Mouse (Mus musculus): ENCODE results near the gene Fut2. TPM values are rescaled to one million over a fixed set of nuclear protein-coding genes. Genes with fewer than 3 reads are reported as not detected.
"Not testable (repeated sequence)": the region's sequence is repeated elsewhere in the genome, so short reads cannot be mapped to it uniquely, and the experiment has no call there.

Fut2 gene
- polyA plus RNA-seq, 1 experiment from 2014 or later: 0.42 TPM

- H3K4me2 ChIP-seq: no peak within 1 kb of the TSS
These were observed 17.3 kb upstream of the Fut2 start, which contains the start of gene Ntn5 for GRCm38 (mm10) chr7:45683396-45684050. TSS of gene Ntn5 (plus strand) at chr7:45684022.

GRCm38 (mm10) chr7:45682144-45683126 lies 16.2 kb upstream of the Fut2 start:
- Histone ChIP-seq H3K36me3 (no peaks in the 10 kb centered on the region), H3K9me3 (replicated peaks) (no peaks in the 10 kb centered on the region), H3K27ac (peak overlapping the region; percentile 74), H3K4me2 (peak overlapping the region; percentile 51), H3K9ac (0 out of 2 replicates have a peak overlapping the region, but pooled peaks have one; percentile 26), H3K4me1 (peaks cover 47% of the 10 kb centered on the region), H3K4me3 (replicated peaks) (no peak overlapping the region), H3K27me3 (0 out of 2 replicates have a peak, but pooled peaks cover 3% of the 10 kb centered on the region)
- peak; percentile 53 for ATAC-seq (replicated peaks; ENCODE audit: low FRiP score)
- 28% methylated on average over 14 of the region's 14 CpGs for WGBS

More at GRCm38 (mm10) chr7:45683396-45684050, 17.3 kb upstream of the Fut2 start, which contains the start of gene Ntn5:
- no peak within 1 kb of the TSS for H3K4me3 ChIP-seq (replicated peaks)
- 0 out of 2 replicates have a peak, but pooled peaks cover 3% of the 10 kb centered on the region for H3K27me3 ChIP-seq
- no peaks in the 10 kb centered on the region for H3K9me3 ChIP-seq (replicated peaks)
- H3K9ac ChIP-seq: no peak within 1 kb of the TSS
- H3K4me1 ChIP-seq: peaks cover 47% of the 10 kb centered on the region
- WGBS: 70% methylated on average over 7 of the region's 7 CpGs
- H3K27ac ChIP-seq: no peak within 1 kb of the TSS
- ATAC-seq (replicated peaks; ENCODE audit: low FRiP score): no peak
- no peaks in the 10 kb centered on the region for H3K36me3 ChIP-seq

- Histone ChIP-seq H3K27ac (no peak overlapping the region), H3K4me1 (peaks cover 41% of the 10 kb centered on the region), H3K9ac (no peak overlapping the region), H3K27me3 (0 out of 2 replicates have a peak, but pooled peaks cover under 1% of the 10 kb centered on the region), H3K36me3 (no peaks in the 10 kb centered on the region), H3K4me2 (no peak overlapping the region), H3K4me3 (replicated peaks) (no peak overlapping the region), H3K9me3 (replicated peaks) (no peaks in the 10 kb centered on the region)
- ATAC-seq (replicated peaks; ENCODE audit: low FRiP score): no peak
- 85% methylated on average over 8 of the region's 8 CpGs for WGBS
These were observed 15.0 kb upstream of the Fut2 start for GRCm38 (mm10) chr7:45681046-45681736.

- no peak overlapping the region for H3K4me3 ChIP-seq (replicated peaks)
- WGBS: 65% methylated on average over 14 of the region's 14 CpGs
These were observed 13.9 kb upstream of the Fut2 start for GRCm38 (mm10) chr7:45679966-45680621.

GRCm38 (mm10) chr7:45678513-45678912 lies 12.3 kb upstream of the Fut2 start:
- H3K27me3 ChIP-seq: no peaks in the 10 kb centered on the region
- no peak for ATAC-seq (replicated peaks; ENCODE audit: low FRiP score)
- peaks cover 25% of the 10 kb centered on the region for H3K4me1 ChIP-seq
- H3K27ac ChIP-seq: no peak overlapping the region
- H3K36me3 ChIP-seq: no peaks in the 10 kb centered on the region
- H3K4me3 ChIP-seq (replicated peaks): no peak overlapping the region
- H3K9ac ChIP-seq: no peak overlapping the region
- H3K4me2 ChIP-seq: no peak overlapping the region
- H3K9me3 ChIP-seq (replicated peaks): no peaks in the 10 kb centered on the region
- WGBS: 95% methylated on average over 14 of the region's 14 CpGs

More at GRCm38 (mm10) chr7:45679966-45680621, 13.9 kb upstream of the Fut2 start:
- Histone ChIP-seq H3K9me3 (replicated peaks) (no peaks in the 10 kb centered on the region), H3K9ac (no peak overlapping the region), H3K4me2 (no peak overlapping the region), H3K27ac (peak overlapping the region; percentile 54), H3K36me3 (no peaks in the 10 kb centered on the region), H3K27me3 (no peaks in the 10 kb centered on the region), H3K4me1 (peaks cover 32% of the 10 kb centered on the region)
- no peak for ATAC-seq (replicated peaks; ENCODE audit: low FRiP score)

GRCm38 (mm10) chr7:45677627-45678295 lies 11.6 kb upstream of the Fut2 start:
- no peak for ATAC-seq (replicated peaks; ENCODE audit: low FRiP score)
- Histone ChIP-seq H3K4me1 (peaks cover 20% of the 10 kb centered on the region), H3K4me3 (replicated peaks) (no peak overlapping the region), H3K9me3 (replicated peaks) (no peaks in the 10 kb centered on the region), H3K27me3 (no peaks in the 10 kb centered on the region), H3K36me3 (no peaks in the 10 kb centered on the region), H3K27ac (no peak overlapping the region), H3K9ac (no peak overlapping the region), H3K4me2 (no peak overlapping the region)
- 64% methylated on average over 7 of the region's 7 CpGs for WGBS

GRCm38 (mm10) chr7:45668921-45669320 lies 2.7 kb upstream of the Fut2 start:
- Histone ChIP-seq H3K4me2 (no peak overlapping the region), H3K27ac (no peak overlapping the region), H3K36me3 (no peaks in the 10 kb centered on the region), H3K27me3 (no peaks in the 10 kb centered on the region), H3K4me1 (peaks cover 33% of the 10 kb centered on the region), H3K9ac (no peak overlapping the region), H3K9me3 (replicated peaks) (no peaks in the 10 kb centered on the region), H3K4me3 (replicated peaks) (no peak overlapping the region)
- 95% methylated on average over 9 of the region's 9 CpGs for WGBS
- ATAC-seq (replicated peaks; ENCODE audit: low FRiP score): no peak

GRCm38 (mm10) chr7:45667761-45668160 lies 1.6 kb upstream of the Fut2 start:
- peaks cover 39% of the 10 kb centered on the region for H3K4me1 ChIP-seq
- WGBS: 70% methylated on average over 14 of the region's 14 CpGs

GRCm38 (mm10) chr7:45665303-45666138 lies 673 bp downstream of the Fut2 start:
- Histone ChIP-seq H3K4me2 (0 out of 2 replicates have a peak overlapping the region, but pooled peaks have one; percentile 5), H3K36me3 (no peaks in the 10 kb centered on the region), H3K27ac (0 out of 2 replicates have a peak overlapping the region, but pooled peaks have one; percentile 15), H3K9ac (no peak overlapping the region), H3K9me3 (replicated peaks) (no peaks in the 10 kb centered on the region), H3K4me1 (peaks cover 41% of the 10 kb centered on the region), H3K4me3 (replicated peaks) (no peak overlapping the region), H3K27me3 (no peaks in the 10 kb centered on the region)
- 53% methylated on average over 13 of the region's 13 CpGs for WGBS
- ATAC-seq (replicated peaks; ENCODE audit: low FRiP score): 0 out of 2 replicates have a peak, but pooled peaks have one; percentile 25

More at GRCm38 (mm10) chr7:45667761-45668160, 1.6 kb upstream of the Fut2 start:
- no peaks in the 10 kb centered on the region for H3K36me3 ChIP-seq
- no peaks in the 10 kb centered on the region for H3K9me3 ChIP-seq (replicated peaks)
- no peaks in the 10 kb centered on the region for H3K27me3 ChIP-seq
- no peak overlapping the region for H3K27ac ChIP-seq
- no peak overlapping the region for H3K9ac ChIP-seq
- H3K4me2 ChIP-seq: no peak overlapping the region
- H3K4me3 ChIP-seq (replicated peaks): no peak overlapping the region
- ATAC-seq (replicated peaks; ENCODE audit: low FRiP score): no peak

GRCm38 (mm10) chr7:45661702-45662101 lies 4.5 kb downstream of the Fut2 start:
- not testable (repeated sequence) for ATAC-seq (replicated peaks; ENCODE audit: low FRiP score); H3K9me3 ChIP-seq (replicated peaks)
- 94% methylated on average over 6 of the region's 6 CpGs for WGBS

More at GRCm38 (mm10) chr7:45661702-45662101, 4.5 kb downstream of the Fut2 start:
- H3K27me3 ChIP-seq; H3K9ac ChIP-seq; H3K27ac ChIP-seq; H3K4me2 ChIP-seq; H3K36me3 ChIP-seq; H3K4me3 ChIP-seq (replicated peaks): not testable (repeated sequence)
- H3K4me1 ChIP-seq: peaks cover 33% of the 10 kb centered on the region
